Mouse (Mus musculus) forebrain, embryonic 15.5 days (tissue): Measurements from ENCODE around the gene Rin2. TPM values are rescaled to one million over a fixed set of nuclear protein-coding genes. Genes with fewer than 3 reads are reported as not detected.

Experiments used
- ATAC-seq: fragments of 200-750 bp; cut with Nextera tagmentation; replicated peaks from 2 replicates; pipeline ENCODE4 v1.8.0; 2017; ENCODE audit warnings: mild to moderate bottlenecking, moderate TSS enrichment, moderate library complexity
- H3K27ac ChIP-seq: fragments of 300-500 bp; sonication (generic); replicated peaks from 2 replicates; pipeline ENCODE4 v1.5.1; 2015; ENCODE audit warnings: mild to moderate bottlenecking, inconsistent platforms
- H3K27me3 ChIP-seq: fragments of 300-500 bp; sonication (generic); 2 replicates; pipeline ENCODE4 v1.6.1; 2015; ENCODE audit warnings: inconsistent platforms
- H3K36me3 ChIP-seq: fragments of 300-500 bp; sonication (generic); 2 replicates; pipeline ENCODE4 v1.6.1; 2015; ENCODE audit warnings: mild to moderate bottlenecking, inconsistent platforms
- H3K4me1 ChIP-seq: fragments of 300-500 bp; sonication (generic); 2 replicates; pipeline ENCODE4 v1.6.1; 2015; ENCODE audit warnings: inconsistent platforms
- H3K4me2 ChIP-seq: fragments of 300-500 bp; sonication (generic); replicated peaks from 2 replicates; pipeline ENCODE4 v1.6.1; 2015; ENCODE audit warnings: mild to moderate bottlenecking, inconsistent platforms
- H3K4me3 ChIP-seq: fragments of 300-500 bp; sonication (generic); 2 replicates; pipeline ENCODE4 v1.5.1; 2015; ENCODE audit warnings: mild to moderate bottlenecking, inconsistent platforms
- H3K9ac ChIP-seq: fragments of 300-500 bp; sonication (generic); replicated peaks from 2 replicates; pipeline ENCODE4 v1.6.1; 2015; ENCODE audit warnings: mild to moderate bottlenecking, inconsistent platforms
- H3K9me3 ChIP-seq: fragments of 300-500 bp; sonication (generic); 2 replicates; pipeline ENCODE4 v1.6.1; 2016; ENCODE audit warnings: inconsistent platforms
- WGBS: fragments of 180-500 bp; shearing (Covaris S2); methylation state at CpG from one replicate; pipeline ENCODE4 v1.1.7; 2015; ENCODE audit warnings: mixed read lengths; 5-methylcytosine and 5-hydroxymethylcytosine counted together
- polyA plus RNA-seq: library from polyadenylated mRNA; unstranded; fragments of >200 nt; fragmentation: Nextera tagmentation; extraction: Ambion mirVana; gene quantifications from 2 replicates; pipeline ENCODE4 v1.2.1, GENCODE M21; 2015

Rin2 gene
- polyA plus RNA-seq, 1 experiment from 2014 or later: 12.4 TPM

DNA sequence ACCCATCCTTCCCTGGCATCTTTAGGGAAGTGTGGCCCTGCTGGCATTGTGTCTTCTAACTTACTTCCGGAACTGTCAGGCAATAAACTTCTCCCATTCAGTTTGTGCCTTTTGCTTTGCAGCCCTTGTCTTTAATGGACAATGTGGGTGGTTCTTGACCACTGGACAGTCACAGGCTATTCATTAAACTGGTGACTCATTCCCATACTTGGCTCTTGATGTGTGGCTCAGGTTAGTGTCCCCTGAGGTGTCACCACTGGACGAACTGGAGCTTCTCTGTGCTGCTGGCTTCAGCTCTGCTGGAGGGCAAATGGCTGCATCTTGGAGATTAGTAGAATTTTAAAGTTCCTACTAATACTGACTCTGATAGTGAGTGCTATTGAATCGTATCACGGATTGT is 11.0 kb downstream of the Rin2 start:
- no peaks in the 10 kb centered on the region for H3K36me3 ChIP-seq
- peaks cover 7% of the 10 kb centered on the region; the same call in 1 of the 2 replicates for H3K4me1 ChIP-seq
- H3K4me3 ChIP-seq: no peak overlapping the region
- H3K27me3 ChIP-seq: no peaks in the 10 kb centered on the region
- ATAC-seq: no peak
- no peak overlapping the region for H3K4me2 ChIP-seq
- H3K27ac ChIP-seq: no peak overlapping the region
- no peak overlapping the region for H3K9ac ChIP-seq
- no peaks in the 10 kb centered on the region for H3K9me3 ChIP-seq
- 89% methylated on average over 4 of the region's 4 CpGs for WGBS

DNA sequence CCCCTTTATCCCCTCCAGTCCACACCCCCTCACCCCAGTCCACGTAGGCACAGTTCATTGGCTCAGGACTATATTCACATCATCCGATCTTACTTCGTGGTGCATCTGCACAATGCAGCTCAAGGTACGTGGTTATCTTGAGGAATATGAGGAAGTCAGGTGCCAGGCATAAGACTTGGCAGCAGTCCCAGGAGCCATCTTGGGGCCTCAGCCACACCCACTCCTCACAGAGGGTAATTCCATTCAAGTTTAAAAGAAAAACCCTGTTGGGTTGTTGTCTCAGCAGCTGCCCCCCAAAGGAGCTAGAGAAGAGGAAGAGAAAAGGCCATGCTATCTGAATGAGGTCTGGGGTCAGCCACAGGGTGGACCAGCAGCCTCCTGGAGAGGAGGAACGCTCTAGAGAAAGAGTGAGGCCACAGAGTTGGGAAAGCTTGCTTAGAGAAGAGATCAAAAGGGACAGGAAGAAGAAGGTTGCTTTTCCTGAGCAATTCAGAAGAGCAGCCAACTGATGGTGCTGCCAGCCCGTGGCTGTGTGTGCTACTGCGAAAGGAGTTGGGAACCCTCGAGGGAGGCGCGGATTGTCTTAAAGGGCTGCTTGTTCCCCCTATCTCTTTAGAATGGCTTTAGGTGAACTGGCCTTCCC is 16.5 kb downstream of the Rin2 start:
- ATAC-seq: no peak
- Histone ChIP-seq H3K9ac (no peak overlapping the region), H3K4me1 (no peaks in the 10 kb centered on the region), H3K4me2 (no peak overlapping the region), H3K27ac (no peak overlapping the region), H3K27me3 (no peaks in the 10 kb centered on the region), H3K9me3 (no peaks in the 10 kb centered on the region), H3K4me3 (no peak overlapping the region), H3K36me3 (no peaks in the 10 kb centered on the region)
- WGBS: 81% methylated on average over 10 of the region's 10 CpGs

DNA sequence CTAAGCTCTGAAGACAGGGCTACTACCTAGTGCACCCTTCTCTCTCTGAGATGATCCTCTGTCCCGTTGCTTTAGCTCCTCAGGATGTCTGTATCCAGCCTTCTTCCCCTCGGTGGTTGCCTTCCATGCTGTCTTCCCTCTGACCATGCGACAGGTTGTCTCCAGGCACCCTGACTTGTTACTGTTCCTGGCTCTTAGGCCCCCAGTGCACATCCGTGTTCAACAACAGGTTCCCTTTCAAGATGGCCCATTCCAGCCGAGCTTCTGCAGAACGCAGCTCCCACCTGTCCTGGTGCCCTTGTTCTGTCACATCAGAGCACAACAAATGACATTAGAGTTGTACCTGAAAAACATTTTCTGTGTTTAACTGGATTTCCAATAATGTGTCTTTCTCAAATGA is 22.1 kb downstream of the Rin2 start:
- H3K4me2 ChIP-seq: no peak overlapping the region
- H3K36me3 ChIP-seq: no peaks in the 10 kb centered on the region
- H3K9ac ChIP-seq: no peak overlapping the region
- no peak overlapping the region for H3K27ac ChIP-seq
- no peaks in the 10 kb centered on the region for H3K27me3 ChIP-seq
- WGBS: 87% methylated on average over 6 of the region's 6 CpGs
- no peak for ATAC-seq
- H3K4me3 ChIP-seq: no peak overlapping the region
- no peaks in the 10 kb centered on the region for H3K9me3 ChIP-seq
- H3K4me1 ChIP-seq: no peaks in the 10 kb centered on the region

DNA sequence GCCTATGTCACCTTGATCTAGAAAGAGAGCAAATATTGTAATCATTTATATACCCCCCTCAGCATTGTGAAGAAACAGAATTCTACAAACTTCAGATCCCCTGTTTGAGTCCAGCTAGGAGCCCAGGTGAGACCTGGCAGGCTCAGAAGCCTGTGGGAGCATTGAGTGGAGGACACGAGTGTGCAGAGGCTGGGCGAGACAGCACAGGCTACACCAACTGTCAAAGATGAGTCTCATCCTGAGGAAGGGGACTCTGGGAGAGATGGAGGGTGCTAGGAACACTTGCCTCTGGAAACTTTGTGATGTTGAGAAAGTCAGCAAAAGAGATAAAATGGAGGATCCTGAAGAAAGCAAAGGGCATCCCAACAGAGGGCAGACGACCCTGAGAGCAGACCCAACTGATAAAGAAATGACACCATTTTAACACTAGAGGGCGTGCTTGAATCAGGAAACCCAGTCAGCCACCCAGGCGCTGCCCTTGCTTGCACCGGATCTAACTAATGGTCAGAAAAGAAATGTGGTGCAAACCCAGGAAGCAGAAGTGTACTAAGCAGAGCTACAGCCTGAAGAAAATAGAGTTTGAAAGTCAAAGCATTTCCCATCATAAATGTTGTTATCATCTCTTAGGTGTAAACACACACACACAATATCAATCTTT is 24.5 kb downstream of the Rin2 start:
- Histone ChIP-seq H3K9me3 (no peaks in the 10 kb centered on the region), H3K27me3 (no peaks in the 10 kb centered on the region)
- WGBS: 32% methylated on average over 6 of the region's 6 CpGs

DNA sequence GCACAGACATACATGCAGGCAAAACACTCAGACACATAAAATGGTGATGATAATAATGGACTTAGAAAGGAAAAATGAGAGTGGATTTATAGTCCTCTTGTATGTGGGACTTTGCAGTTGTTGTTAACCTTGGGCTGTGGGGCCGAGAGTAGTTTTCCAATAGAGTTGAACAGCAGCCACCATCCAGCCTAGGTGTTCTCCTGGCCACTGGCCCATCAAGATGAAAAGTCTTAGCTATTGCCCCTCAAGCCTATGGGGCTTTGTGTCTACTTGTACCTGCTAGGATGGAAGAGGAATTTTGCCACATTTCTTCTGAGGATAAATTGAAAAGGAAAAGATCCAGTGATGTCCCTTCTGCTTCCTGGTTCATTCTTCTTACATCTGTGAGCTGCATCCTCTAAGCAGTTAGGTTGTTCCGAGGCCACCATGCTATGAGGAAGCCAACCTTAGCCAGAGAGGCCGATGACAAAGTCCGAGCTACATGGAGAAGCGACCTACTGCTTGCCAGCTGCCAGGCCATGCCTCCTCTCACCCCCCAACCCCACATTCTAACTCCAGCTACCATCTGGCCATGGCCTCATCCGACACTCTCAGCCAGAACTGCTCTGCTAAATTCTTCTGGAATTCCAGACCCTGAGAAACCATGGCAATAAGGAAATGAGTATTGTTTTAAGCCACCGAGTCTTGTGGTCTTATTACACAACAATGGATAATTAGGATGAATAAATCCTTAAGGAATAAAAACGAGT is 25.4 kb downstream of the Rin2 start:
- 60% methylated on average over 8 of the region's 8 CpGs for WGBS
- no peak overlapping the region for H3K4me2 ChIP-seq
- H3K27ac ChIP-seq: no peak overlapping the region
- no peak for ATAC-seq
- no peaks in the 10 kb centered on the region for H3K27me3 ChIP-seq
- H3K4me1 ChIP-seq: no peaks in the 10 kb centered on the region
- no peak overlapping the region for H3K4me3 ChIP-seq
- no peaks in the 10 kb centered on the region for H3K9me3 ChIP-seq
- no peak overlapping the region for H3K9ac ChIP-seq
- no peaks in the 10 kb centered on the region for H3K36me3 ChIP-seq

More for the DNA sequence above, 24.5 kb downstream of the Rin2 start:
- Histone ChIP-seq H3K36me3 (no peaks in the 10 kb centered on the region), H3K4me1 (no peaks in the 10 kb centered on the region), H3K9ac (no peak overlapping the region), H3K4me2 (no peak overlapping the region), H3K27ac (no peak overlapping the region), H3K4me3 (no peak overlapping the region)
- peak; percentile 66 for ATAC-seq

DNA sequence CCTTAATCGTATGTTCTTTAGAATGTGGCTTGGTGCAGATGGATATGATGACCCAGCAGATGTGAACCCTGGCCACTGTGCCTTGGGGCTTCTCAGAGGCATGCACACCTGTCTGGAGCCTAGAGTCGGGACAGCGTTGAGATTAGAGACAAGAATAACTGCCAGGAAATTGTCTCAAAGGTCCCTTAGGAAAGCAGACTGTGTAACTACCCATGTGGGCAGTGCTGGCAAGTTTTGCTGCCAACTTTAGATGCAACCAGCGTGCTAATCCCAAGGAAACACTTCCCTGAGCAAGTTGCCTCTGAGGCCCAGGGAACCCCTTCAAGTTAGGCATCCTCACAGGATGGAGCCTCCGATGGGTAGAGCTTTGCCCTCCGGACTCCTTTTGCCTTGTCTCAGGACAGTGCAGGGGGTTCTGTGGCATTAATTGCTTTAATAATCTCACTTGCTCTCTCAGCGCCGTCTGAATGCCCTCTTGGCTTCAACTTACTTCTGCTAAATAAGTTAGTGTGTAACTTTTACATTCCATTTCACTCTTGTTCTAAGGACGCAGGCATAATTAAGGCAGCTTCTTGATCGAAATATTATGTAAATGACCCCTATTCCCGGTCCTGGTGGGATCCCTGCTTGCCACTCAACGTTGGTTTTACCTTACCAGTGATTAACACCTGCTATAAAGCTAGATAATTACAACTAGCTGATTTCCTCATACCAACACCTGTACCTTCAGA is 26.8 kb downstream of the Rin2 start:
- H3K36me3 ChIP-seq: no peaks in the 10 kb centered on the region
- no peak overlapping the region for H3K27ac ChIP-seq
- no peak overlapping the region for H3K9ac ChIP-seq
- H3K4me2 ChIP-seq: no peak overlapping the region
- 81% methylated on average over 12 of the region's 12 CpGs for WGBS
- H3K4me1 ChIP-seq: no peaks in the 10 kb centered on the region
- H3K9me3 ChIP-seq: no peaks in the 10 kb centered on the region
- no peak overlapping the region for H3K4me3 ChIP-seq
- no peak for ATAC-seq
- no peaks in the 10 kb centered on the region for H3K27me3 ChIP-seq

DNA sequence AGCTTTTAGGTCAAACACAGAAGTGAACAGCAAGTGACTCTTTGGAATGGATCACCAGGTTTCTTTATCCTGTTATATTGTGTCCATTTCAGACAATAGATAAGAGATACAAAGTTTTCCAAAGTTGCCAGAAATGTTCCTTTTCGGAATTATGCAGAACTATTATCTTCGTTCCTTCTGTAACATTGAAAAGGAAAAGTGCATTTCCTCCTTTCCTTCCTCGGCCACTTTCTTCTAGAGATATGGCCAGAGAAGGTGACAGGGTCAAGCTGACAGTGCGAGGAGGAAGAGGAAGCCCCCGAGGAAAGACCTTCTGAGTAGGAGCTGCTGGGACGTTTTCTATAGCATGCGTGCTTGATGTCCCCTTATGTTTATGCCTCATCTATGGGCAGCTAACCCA is 29.7 kb downstream of the Rin2 start:
- Histone ChIP-seq H3K36me3 (no peaks in the 10 kb centered on the region), H3K4me2 (no peak overlapping the region), H3K9me3 (no peaks in the 10 kb centered on the region), H3K27ac (no peak overlapping the region), H3K27me3 (no peaks in the 10 kb centered on the region), H3K4me3 (no peak overlapping the region), H3K9ac (no peak overlapping the region), H3K4me1 (no peaks in the 10 kb centered on the region)
- 87% methylated on average over 7 of the region's 7 CpGs for WGBS
- no peak for ATAC-seq

DNA sequence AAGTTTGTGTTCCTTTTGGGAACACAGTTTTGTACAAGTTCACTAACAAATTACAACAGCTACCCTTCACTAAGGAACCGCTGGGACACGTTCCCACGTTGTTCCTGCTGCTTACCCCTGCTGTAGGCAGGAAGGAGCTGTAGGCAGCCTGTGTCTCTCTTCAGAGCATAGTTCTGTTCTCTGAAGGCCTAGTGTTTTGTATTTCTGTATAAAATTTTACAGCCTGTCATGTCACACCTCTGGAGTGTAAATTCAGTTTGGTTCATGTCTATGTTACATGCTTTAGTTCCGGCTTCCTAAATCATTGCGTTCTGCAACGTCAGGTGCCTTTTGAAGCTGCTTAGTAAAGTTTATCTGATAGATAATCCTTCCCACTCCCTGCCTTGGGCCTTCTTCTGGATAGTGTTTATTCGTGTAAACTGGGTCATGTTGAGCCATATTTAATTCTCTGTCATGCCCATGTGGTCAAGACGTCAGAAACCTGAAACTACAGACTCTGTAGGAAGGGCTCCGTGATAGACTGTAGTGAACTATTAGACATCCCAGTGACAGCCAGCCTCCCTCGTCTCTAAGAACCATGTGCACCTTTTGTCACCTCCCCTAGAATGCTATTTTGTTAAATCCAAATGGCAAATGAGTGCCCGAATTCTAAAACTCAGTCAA is 34.8 kb downstream of the Rin2 start:
- Histone ChIP-seq H3K4me3 (no peak overlapping the region), H3K36me3 (no peaks in the 10 kb centered on the region), H3K4me2 (no peak overlapping the region), H3K27me3 (no peaks in the 10 kb centered on the region), H3K27ac (no peak overlapping the region), H3K9ac (no peak overlapping the region), H3K4me1 (no peaks in the 10 kb centered on the region), H3K9me3 (no peaks in the 10 kb centered on the region)
- WGBS: 89% methylated on average over 11 of the region's 11 CpGs
- ATAC-seq: no peak

DNA sequence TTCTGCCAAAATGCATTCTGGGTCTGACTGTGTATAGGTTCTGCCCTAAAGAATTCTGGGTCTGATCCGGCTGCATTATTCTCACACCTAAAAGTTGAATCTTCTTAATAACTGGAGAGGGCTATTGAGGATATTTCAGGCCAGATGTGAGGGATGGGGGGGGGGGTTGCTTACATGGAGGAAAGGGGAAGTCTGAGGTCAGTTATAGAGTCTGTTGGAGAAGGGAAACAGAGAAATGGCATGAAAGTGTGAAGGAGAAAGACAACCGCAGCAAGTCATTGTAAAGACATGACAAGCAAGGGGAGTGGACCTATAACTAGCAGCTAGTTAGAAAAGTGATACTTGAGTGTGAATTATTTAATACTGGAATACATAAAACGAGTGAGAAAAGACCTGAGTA is 36.5 kb downstream of the Rin2 start:
- Histone ChIP-seq H3K36me3 (no peaks in the 10 kb centered on the region), H3K9ac (no peak overlapping the region), H3K27me3 (no peaks in the 10 kb centered on the region), H3K4me3 (no peak overlapping the region), H3K4me2 (no peak overlapping the region), H3K9me3 (0 out of 2 replicates have a peak, but pooled peaks cover 2% of the 10 kb centered on the region), H3K27ac (no peak overlapping the region), H3K4me1 (no peaks in the 10 kb centered on the region)
- ATAC-seq: no peak
- 79% methylated on average over 3 of the region's 3 CpGs for WGBS

DNA sequence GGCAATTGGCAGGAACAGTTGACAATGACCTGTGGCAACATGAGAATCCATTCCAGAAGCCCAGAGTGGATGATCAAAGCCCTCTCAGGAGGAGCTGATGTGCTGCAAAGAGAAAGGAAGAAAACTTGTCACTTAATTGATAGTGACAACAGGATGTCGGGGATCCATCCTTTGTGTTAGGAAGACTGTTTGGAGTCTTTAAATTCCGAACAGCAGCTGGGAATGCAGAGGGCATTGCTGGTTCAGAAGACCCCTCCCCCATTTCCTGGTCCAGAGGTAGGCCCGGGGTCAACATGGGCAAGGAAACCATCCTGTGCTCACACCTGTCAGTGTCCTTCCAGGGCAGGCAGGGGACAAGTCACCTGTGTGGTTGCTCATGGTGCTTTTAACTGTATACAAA is 37.0 kb downstream of the Rin2 start:
- 46% methylated on average over 3 of the region's 3 CpGs for WGBS
- no peak overlapping the region for H3K27ac ChIP-seq
- no peaks in the 10 kb centered on the region for H3K27me3 ChIP-seq
- H3K4me2 ChIP-seq: no peak overlapping the region
- no peaks in the 10 kb centered on the region for H3K4me1 ChIP-seq
- no peak overlapping the region for H3K9ac ChIP-seq
- no peak overlapping the region for H3K4me3 ChIP-seq
- H3K36me3 ChIP-seq: no peaks in the 10 kb centered on the region
- ATAC-seq: no peak
- H3K9me3 ChIP-seq: 0 out of 2 replicates have a peak, but pooled peaks cover 2% of the 10 kb centered on the region

DNA sequence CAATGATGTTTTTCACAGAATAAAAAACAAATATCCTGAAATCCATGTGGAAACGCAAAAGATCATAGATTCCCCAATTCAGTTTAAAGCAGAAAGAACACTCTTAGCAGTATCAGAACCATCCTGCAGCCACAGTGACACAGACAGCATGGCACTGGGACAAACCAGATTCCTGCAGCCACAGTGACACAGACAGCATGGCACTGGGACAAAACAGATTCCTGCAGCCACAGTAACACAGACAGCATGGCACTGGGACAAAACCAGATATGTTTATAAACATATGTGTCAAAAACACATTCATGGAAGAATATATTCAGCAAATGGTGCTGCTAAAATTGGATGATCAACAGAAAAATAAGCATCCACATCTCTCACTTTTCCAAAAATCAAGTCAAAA is 42.5 kb downstream of the Rin2 start:
- Histone ChIP-seq H3K9ac (no peak overlapping the region), H3K4me2 (no peak overlapping the region), H3K27ac (no peak overlapping the region), H3K4me1 (no peaks in the 10 kb centered on the region), H3K27me3 (no peaks in the 10 kb centered on the region), H3K9me3 (0 out of 2 replicates have a peak, but pooled peaks cover 2% of the 10 kb centered on the region), H3K4me3 (no peak overlapping the region), H3K36me3 (no peaks in the 10 kb centered on the region)
- 69% methylated on average over 1 of the region's 1 CpGs for WGBS
- ATAC-seq: no peak
